Mouse (Mus musculus) spleen, embryonic (tissue): ENCODE results near the gene Olfr486.
"Not testable (repeated sequence)": the region's sequence is repeated elsewhere in the genome, so short reads cannot be mapped to it uniquely, and the experiment has no call there.

Experiments used
- CTCF ChIA-PET: fragments of 350-600 bp; sonication (Branson Sonifier 250); formaldehyde crosslinking; loops from one replicate; lab custom pipeline; 2022; lab: Charles Lee

The Olfr486 gene

DNA sequence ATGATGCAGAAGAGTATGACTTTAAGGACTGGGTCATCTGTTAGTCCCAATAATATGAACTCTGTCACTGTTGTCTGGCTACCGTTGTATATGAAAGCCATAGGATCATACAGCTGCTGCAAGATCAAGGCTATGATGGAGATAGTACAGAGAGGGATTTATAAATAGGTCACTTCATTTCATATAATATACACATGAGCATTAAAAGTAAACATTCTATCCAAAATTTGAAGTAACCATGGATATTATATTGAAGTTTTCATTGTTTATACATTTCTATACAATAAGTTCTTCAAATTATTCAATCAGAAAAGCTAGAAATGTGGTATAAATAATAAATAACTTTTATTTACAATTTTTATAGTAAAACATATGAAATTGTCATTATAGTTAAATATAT, at the start of gene Olfr486:
Gene Olfr486, minus strand, starts transcription at position 101 of the 400 bp plus-strand sequence.
- CTCF ChIA-PET, result interaction anchor here (0.6 kb wide), 1 partner anchor 118 kb away, joined by 5 read pairs; no protein-coding TSS in a partner anchor

- CTCF ChIA-PET, result not testable (repeated sequence)
These were observed 42.0 kb upstream of the Olfr486 start, which contains the start of gene Olfr487 for GRCm38 (mm10) chr7:108214536-108214935. Gene Olfr487 (minus strand): TSS chr7:108214636.

- CTCF ChIA-PET, result no interaction called here
These were observed 24.4 kb upstream of the Olfr486 start for GRCm38 (mm10) chr7:108196938-108197337.

GRCm38 (mm10) chr7:108196337-108196736, 23.8 kb upstream of the Olfr486 start:
- CTCF ChIA-PET, result not testable (repeated sequence)

- CTCF ChIA-PET, result interaction anchor here (0.6 kb wide), 1 partner anchor 77 kb away, joined by 34 read pairs; no protein-coding TSS in a partner anchor
These were observed 20.2 kb upstream of the Olfr486 start for GRCm38 (mm10) chr7:108192714-108193113.

GRCm38 (mm10) chr7:108191196-108191595, 18.7 kb upstream of the Olfr486 start:
- CTCF ChIA-PET, result not testable (repeated sequence)

DNA sequence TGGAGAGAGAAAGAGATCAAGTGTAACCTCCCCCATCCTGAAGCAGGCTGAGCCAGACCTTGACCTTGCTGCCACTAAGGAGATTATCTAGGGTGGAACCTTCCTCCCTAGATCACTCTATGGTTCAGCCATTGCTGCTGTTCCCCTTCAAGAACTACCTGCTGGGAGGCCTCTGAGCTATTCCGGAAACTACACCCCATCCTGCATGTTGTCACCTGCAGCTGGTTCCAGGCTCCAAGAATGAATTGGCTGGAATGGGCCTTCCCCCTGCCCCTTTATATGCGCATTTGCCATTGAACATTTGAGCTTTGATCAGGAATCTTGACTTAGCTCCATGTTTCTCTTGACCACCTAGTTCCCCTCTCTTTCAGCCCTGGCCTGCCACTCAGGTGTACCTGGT, 12.7 kb upstream of the Olfr486 start:
- CTCF ChIA-PET, result not testable (repeated sequence)

GRCm38 (mm10) chr7:108184401-108184800, 11.9 kb upstream of the Olfr486 start:
- CTCF ChIA-PET, result not testable (repeated sequence)

DNA sequence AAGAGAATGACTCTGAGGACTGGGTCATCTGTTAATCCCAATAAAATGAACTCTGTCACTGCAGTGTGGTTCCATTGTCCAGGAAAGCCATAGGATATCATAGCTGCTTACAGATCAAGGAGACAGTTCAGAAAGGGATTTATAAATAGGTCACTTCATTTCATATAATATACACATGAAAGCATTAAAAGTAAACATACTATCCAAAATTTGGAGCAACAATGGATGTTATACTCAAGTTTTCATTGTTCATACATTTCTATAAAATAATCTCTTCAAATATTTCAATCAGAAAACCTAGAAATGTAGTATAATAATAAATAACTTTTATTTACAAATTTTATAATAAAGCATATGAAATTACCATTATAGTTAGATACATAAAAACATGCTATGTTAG, 12.8 kb downstream of the Olfr486 start, which contains the start of gene Olfr485:
Gene Olfr485, minus strand, starts transcription at position 101 of the 400 bp plus-strand sequence.
- CTCF ChIA-PET, result no interaction called here

- CTCF ChIA-PET, result no interaction called here
These were observed 45.2 kb downstream of the Olfr486 start, which contains the start of gene Olfr484 for GRCm38 (mm10) chr7:108127349-108127748. Gene Olfr484 (minus strand): TSS chr7:108127449.
